Mouse (Mus musculus): ENCODE measurements at regions not wholly inside any gene's neighbourhood (a gene's known extent, or its start where the extent isn't known, plus 50 kb on each side); places are given as distances from the start of the nearest gene placed in this dataset.

GRCm38 (mm10) chr19:21009607-21010006, 55.6 kb upstream of the Tmc1 start:
- DNase-seq, result no peak

GRCm38 (mm10) chr19:21004411-21004810, 50.4 kb upstream of the Tmc1 start:
- DNase-seq, result no peak

Data from thymus, postnatal 25 days (tissue).